Mouse (Mus musculus) G1E (cell line): Measurements from ENCODE around the gene Gm21981. TPM values are rescaled to one million over a fixed set of nuclear protein-coding genes. Genes with fewer than 3 reads are reported as not detected.

Experiments used
- ATAC-seq: 2 replicates; pipeline ENCODE4 v1.8.0; 2016; ENCODE audit warnings: mild to moderate bottlenecking; ENCODE audit not compliant: insufficient number of reproducible peaks, poor library complexity, low FRiP score, severe bottlenecking; ENCODE audit errors: extremely low read depth
- DNase-seq: peaks from one replicate; pipeline ENCODE4 v3.0.0; 2012; ENCODE audit warnings: low spot score
- H3K27me3 ChIP-seq: 2 replicates; pipeline ENCODE4 v1.6.1; 2012; ENCODE audit warnings: mild to moderate bottlenecking, low read length, inconsistent platforms; ENCODE audit not compliant: insufficient read depth
- H3K36me3 ChIP-seq: replicated peaks from 2 replicates; pipeline ENCODE3; 2012; ENCODE audit warnings: mild to moderate bottlenecking, inconsistent platforms
- H3K4me1 ChIP-seq: 2 replicates; pipeline ENCODE4 v1.6.1; 2012; ENCODE audit warnings: low read depth, low read length, inconsistent platforms, mixed read lengths; ENCODE audit not compliant: insufficient read depth
- H3K4me3 ChIP-seq: 2 replicates; pipeline ENCODE4 v1.5.1; 2012; ENCODE audit warnings: low read depth, mild to moderate bottlenecking, inconsistent platforms, low read length, moderate library complexity, mixed read lengths
- H3K9me3 ChIP-seq: replicated peaks from 2 replicates; pipeline ENCODE4 v1.6.1; 2012; ENCODE audit warnings: inconsistent platforms
- CTCF ChIP-seq: IDR thresholded peaks from 2 replicates; pipeline ENCODE4 v1.5.1; 2012; ENCODE audit warnings: low read depth, low read length, inconsistent platforms, mixed read lengths
- GATA1 ChIP-seq: IDR thresholded peaks from 2 replicates; pipeline ENCODE4 v1.6.1; 2012; ENCODE audit warnings: borderline replicate concordance, low read length, inconsistent platforms, mixed read lengths
- GATA2 ChIP-seq: IDR thresholded peaks from 2 replicates; pipeline ENCODE4 v1.6.1; 2012; ENCODE audit warnings: low read depth, low read length, inconsistent platforms, borderline replicate concordance
- POLR2AphosphoS5 ChIP-seq: IDR thresholded peaks from 2 replicates; pipeline ENCODE4 v1.6.1; 2012; ENCODE audit warnings: low read depth, low read length, inconsistent platforms; ENCODE audit not compliant: insufficient replicate concordance
- TAL1 ChIP-seq: conservative IDR thresholded peaks from 2 replicates; pipeline ENCODE4 v1.6.1; 2012; ENCODE audit warnings: low read depth, low read length, inconsistent platforms, mixed read lengths
- polyA plus RNA-seq: library from polyadenylated mRNA; stranded (reverse); fragments of >175 nt; gene quantifications from 2 replicates; pipeline ENCODE4 v1.2.3, GENCODE M21; 2012
- total RNA-seq, 2 experiments: library from RNA; stranded (forward) in 1 of 2; stranded (reverse) in 1 of 2; fragments of 200-1000 nt in 1 of 2; fragments of >200 nt in 1 of 2; fragmentation: Nextera tagmentation in 1 of 2; gene quantifications; 2 replicates each; pipeline ENCODE4 v1.2.3; 2014 to 2017

The Gm21981 gene
- total and polyA plus RNA-seq, 3 experiments: 0.44 to 0.71 TPM; not detected in 1

DNA sequence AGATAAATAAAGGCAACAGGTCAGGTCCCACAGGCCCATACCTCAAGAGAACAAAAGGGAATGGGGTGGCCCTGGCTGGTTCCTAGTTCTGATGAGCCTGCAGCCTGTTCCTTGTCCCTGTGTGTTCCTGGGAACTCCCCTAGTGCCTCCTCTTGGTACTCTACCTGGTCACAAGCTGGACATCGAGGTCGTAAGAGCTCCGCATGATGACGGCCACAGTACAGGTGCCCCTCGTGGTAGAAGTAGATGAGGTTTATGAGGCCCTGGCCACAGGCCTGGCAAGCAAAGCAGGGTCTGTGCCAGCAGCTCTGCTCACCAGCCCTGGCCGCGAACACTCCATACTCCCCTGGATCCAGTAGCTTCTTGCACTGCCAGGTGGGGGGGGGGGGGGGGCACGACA is 4.4 kb downstream of the Gm21981 start:
- no peak overlapping the region for H3K4me3 ChIP-seq
- no peaks in the 10 kb centered on the region for H3K9me3 ChIP-seq
- TF ChIP-seq TAL1 (no peak), POLR2AphosphoS5 (no peak), CTCF (no peak), GATA2 (no peak), GATA1 (no peak)
- peaks cover 52% of the 10 kb centered on the region for H3K36me3 ChIP-seq
- H3K4me1 ChIP-seq: peaks cover 50% of the 10 kb centered on the region
- ATAC-seq: no peak
- H3K27me3 ChIP-seq: no peaks in the 10 kb centered on the region
- DNase-seq: no peak

GRCm38 (mm10) chr17:47688608-47689575 is 5.4 kb downstream of the Gm21981 start, which contains the start of gene Frs3:
TSS of gene Frs3 (plus strand) at chr17:47689030.
- Histone ChIP-seq H3K9me3 (no peaks in the 10 kb centered on the region), H3K36me3 (peaks cover 62% of the 10 kb centered on the region), H3K27me3 (no peaks in the 10 kb centered on the region), H3K4me1 (peaks cover 49% of the 10 kb centered on the region), H3K4me3 (peak within 1 kb of the TSS; percentile 82)
- ATAC-seq (0 out of 2 replicates have a peak, but pooled peaks have one; percentile 22), DNase-seq (peak; percentile 87)
- TF ChIP-seq GATA2 (no peak), CTCF (no peak), GATA1 (no peak), POLR2AphosphoS5 (no peak), TAL1 (no peak)

- no peaks in the 10 kb centered on the region for H3K27me3 ChIP-seq
- TF ChIP-seq GATA1 (no peak), GATA2 (no peak), TAL1 (no peak), CTCF (no peak), POLR2AphosphoS5 (no peak)
- H3K36me3 ChIP-seq: peaks cover 63% of the 10 kb centered on the region
- ATAC-seq (no peak), DNase-seq (no peak)
- H3K9me3 ChIP-seq: no peaks in the 10 kb centered on the region
- H3K4me1 ChIP-seq: peaks cover 48% of the 10 kb centered on the region
- peak within 1 kb of the TSS; percentile 82 for H3K4me3 ChIP-seq
These were observed 6.0 kb downstream of the Gm21981 start, which contains the start of gene Tomm6 for GRCm38 (mm10) chr17:47688344-47688607. TSS of gene Tomm6 (minus strand) at chr17:47688386.

- Histone ChIP-seq H3K4me1 (peaks cover 52% of the 10 kb centered on the region), H3K27me3 (no peaks in the 10 kb centered on the region), H3K36me3 (peaks cover 63% of the 10 kb centered on the region)
These were observed 6.6 kb downstream of the Gm21981 start for GRCm38 (mm10) chr17:47687409-47688343.

GRCm38 (mm10) chr17:47682836-47683235 is 11.4 kb downstream of the Gm21981 start:
- H3K27me3 ChIP-seq: no peaks in the 10 kb centered on the region
- no peak; the same call in 1 of the 2 replicates for ATAC-seq
- H3K9me3 ChIP-seq: no peaks in the 10 kb centered on the region
- H3K36me3 ChIP-seq: peaks cover 91% of the 10 kb centered on the region
- H3K4me3 ChIP-seq: no peak overlapping the region
- no peak for DNase-seq
- peaks cover 34% of the 10 kb centered on the region for H3K4me1 ChIP-seq
- no peak for TF ChIP-seq TAL1
- TF ChIP-seq GATA2: no peak
- TF ChIP-seq CTCF: no peak
- no peak for TF ChIP-seq POLR2AphosphoS5
- TF ChIP-seq GATA1: no peak

More at GRCm38 (mm10) chr17:47687409-47688343, 6.6 kb downstream of the Gm21981 start:
- TF ChIP-seq CTCF: no peak
- 0 out of 2 replicates have a peak, but pooled peaks have one; percentile 19 for TF ChIP-seq POLR2AphosphoS5
- Histone ChIP-seq H3K9me3 (no peaks in the 10 kb centered on the region), H3K4me3 (peak overlapping the region; percentile 82)
- DNase-seq (peak; percentile 96), ATAC-seq (peak; percentile 86)
